Mouse (Mus musculus): Measurements from ENCODE around the gene Ptgdr2. TPM values are rescaled to one million over a fixed set of nuclear protein-coding genes. Genes with fewer than 3 reads are reported as not detected.
A peak's percentile ranks its signal among the peaks of the same experiment; 100 is the strongest.

Ptgdr2 gene
- under 1 TPM in 1 of 4 experiments, not detected in 3; 0.19 TPM for total RNA-seq (2022)

DNA sequence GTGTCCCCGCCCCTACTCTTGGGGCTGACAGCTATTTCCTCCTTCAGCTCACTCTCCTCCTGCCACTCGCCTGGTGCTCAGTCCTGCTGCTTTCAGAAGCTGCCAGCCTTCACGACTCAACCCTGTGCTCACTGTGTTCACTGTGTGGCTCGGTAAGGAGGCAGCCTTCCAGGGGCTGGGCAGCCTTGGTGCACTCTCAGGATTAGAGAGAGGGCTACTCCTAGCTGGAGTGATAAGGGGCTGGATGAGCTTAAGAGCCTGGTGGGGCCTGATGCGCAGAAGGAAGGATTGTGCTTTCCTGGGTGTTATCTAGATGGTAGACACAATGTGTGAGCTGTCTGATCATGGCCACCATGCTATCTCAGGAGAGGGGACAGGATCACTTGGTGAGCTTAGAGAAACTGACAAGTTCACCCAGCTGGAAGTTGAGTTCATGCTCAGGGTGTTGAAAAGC is at the start of gene Ptgdr2:
Gene Ptgdr2, plus strand, starts transcription at position 51 of the 454 bp plus-strand sequence.
- DNase-seq (ENCODE audit: low spot score): no peak

DNA sequence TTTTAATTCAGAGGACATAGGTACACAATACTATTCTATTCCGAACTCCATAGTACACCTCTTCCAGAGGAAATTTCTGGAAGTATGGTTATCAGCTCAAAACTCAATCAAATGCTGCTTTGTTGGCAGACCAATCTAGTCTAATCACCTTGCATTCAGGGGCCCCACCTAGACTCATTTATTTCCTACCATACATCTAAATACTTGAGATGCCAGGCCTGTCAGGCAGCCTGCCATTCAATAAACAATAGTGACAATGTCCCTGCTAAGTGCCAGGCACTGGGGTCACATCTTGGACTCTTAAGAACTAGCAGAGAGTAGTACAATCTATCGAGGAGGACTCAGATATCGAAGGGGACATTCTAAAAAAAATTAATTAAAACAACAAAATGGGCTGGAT is 44.8 kb upstream of the Ptgdr2 start:
- no peak for DNase-seq (ENCODE audit: low spot score)

DNA sequence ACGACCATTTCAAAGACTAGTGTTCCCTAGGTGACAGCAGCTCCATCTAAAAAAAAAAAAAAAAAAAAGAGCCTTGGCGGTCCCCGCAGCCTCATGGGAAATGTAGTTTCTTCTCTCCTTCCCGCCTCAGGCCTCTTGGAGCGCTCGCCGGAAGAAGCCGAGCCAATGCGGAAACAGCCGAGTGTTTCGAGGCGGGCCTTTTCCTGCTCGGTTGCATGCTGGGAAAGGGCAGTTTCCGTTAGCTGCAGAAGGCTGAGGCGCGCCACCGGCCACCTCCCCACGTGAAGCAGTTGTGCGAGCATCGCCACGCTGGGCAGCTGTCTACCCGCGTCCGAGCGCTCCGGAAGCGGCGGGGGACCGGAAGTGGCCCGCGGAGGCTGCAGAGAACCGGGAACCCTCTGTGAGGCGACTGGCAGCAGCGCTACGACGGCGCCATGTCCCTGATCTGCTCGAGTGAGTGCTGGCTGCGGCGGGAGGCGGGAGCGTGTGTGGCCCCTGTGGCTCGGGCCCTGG is 41.9 kb upstream of the Ptgdr2 start, which contains the start of gene Prpf19:
Gene Prpf19, plus strand, starts transcription at position 216 of the 513 bp plus-strand sequence.
- DNase-seq (ENCODE audit: low spot score): peak; percentile 97

DNA sequence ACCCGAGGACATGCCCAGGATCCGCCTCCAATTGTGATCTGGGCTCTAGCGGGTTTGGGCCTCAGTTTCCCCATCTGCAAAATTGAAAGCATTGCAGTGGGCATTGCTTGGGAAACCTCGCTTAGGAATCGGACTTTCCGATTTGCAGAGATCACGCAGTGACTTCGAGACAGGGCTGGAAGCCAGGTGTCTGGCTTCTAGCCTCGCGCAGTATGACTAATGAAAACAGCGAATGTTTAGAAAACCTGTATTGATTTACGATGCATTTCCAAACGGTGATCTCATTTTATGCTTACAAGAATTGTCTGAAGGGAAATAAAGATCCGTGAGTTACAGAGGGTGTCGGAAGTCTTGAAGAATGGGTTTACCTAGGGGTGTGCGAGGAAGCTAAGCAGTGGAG is 41.3 kb upstream of the Ptgdr2 start:
- no peak for DNase-seq (ENCODE audit: low spot score)

DNA sequence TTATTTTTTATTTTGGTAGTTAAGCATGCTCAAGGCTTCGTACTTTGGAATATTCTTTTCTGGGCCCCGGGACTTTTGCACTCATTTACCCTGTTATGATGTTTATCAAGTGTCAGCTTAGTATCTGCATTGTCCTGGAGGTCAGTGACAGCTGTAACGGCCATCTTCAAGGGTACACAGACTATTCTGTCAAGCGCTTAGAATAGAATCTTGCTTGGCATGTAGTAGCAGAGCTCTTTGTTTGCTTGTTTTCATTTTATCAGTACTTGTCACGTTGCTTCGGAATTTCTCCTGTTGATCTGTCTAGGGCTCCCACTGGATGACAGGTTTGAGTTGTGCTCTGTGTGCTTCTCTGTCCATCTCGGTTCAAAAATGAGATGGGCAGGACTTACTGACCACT is 40.1 kb upstream of the Ptgdr2 start:
- DNase-seq (ENCODE audit: low spot score): no peak

DNA sequence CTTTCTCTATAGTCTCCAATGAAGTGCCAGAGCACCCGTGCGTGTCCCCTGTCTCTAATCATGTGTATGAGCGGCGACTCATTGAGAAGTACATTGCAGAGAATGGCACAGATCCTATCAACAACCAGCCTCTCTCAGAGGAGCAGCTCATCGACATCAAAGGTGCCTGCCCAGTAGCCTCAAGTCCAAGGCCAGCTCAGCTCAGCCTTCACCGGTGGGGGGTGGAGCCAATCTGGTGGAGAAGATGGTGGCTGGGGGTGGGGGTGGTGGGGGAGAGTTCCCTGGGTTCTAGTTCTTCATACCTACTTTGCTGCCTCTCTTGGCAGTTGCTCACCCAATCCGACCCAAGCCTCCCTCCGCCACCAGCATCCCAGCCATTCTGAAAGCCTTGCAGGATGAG is 39.5 kb upstream of the Ptgdr2 start:
- DNase-seq (ENCODE audit: low spot score): no peak

DNA sequence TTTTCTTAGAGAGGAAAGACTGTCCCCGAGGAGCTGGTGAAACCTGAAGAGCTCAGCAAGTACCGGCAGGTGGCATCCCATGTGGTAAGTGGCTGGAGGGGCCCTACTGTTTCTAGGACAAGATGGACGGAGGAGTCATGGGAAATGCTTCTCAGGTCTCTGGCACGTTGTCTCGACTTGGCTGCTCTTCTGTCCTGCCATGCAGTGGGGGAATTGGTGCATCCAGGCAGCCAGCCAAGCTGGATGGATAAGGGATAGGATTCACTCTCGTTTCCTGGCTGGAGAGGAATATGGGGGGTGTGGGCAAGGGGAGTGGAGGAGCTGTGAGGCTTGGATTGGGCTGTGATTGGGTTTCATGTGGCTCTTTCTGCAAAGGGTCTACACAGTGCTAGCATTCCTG is 36.6 kb upstream of the Ptgdr2 start:
- peak; percentile 50 for DNase-seq (ENCODE audit: low spot score)

DNA sequence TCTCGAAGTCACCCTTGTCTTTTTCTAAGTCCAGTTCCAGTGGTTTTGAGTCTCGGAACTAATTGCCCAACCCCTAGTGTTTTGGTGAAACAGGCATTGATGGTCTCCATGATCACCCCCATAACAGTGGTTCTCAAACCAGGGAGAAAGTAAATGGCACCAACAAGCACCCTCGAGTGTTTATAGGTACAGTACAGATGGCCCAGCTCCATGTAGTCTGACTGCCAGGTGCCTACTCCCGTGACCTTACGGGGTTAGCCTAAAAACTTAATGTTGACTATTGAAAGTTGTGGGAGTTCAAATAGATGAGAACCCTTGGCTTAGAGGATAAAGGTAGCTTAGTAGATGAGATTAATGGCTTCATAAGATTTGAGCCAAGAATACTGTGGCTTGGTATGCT is 35.9 kb upstream of the Ptgdr2 start:
- no peak for DNase-seq (ENCODE audit: low spot score)

DNA sequence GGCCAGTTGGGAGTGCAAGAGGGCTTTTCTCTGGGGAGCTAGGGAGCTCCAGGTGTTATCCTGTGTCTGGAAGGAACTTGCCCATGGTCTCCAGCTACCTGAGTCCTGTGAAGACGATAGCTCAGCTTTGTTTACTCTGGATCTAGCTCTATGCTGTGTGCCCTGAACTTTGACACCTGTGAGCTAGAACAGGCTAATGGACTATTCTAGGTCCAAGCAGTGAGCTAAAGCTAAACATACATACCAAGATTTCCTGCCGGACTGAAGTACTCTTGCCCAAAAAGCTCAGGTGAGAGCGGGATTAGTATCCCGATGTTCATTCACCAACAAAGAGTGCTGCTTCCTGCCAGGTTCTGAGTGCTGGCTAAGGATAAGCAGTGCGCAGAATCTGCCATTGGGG is 32.4 kb upstream of the Ptgdr2 start:
- no peak for DNase-seq (ENCODE audit: low spot score)

DNA sequence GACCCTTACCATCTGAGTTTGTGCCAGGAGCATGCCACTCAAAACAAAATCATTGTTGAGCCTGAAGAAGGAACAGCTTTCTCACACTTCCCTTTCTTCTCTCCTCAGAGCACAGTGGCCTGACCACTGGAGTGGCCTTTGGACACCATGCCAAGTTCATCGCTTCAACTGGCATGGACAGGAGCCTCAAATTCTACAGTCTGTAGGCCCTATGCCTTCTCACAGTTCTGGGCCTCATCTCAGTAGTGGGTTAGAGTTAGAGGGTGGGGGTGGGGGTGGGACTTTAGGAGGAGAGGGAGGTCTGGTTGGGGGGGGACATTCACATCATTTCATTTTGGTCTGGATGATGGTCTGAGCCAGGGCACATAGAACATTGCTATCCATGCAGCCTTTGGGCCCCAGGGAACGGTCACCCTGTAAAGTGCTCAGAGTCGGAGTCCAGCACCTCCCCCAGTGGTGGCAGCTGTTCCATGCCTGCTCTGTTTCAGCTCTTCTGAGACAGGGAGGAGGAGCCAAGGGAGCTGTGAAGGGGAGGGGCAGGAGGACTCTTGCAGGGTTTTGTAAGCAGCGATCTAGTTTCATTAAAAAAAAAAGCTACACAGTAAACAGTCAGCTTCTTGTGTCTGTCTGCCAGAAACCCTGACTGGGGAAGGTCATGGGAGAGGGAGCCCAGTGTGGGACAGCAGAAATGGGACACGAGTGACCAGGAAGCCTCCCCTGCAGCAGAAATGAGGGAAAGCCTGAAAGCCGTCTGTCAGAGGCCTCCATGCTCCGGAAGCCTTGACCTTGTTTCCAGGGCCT is 31.8 kb upstream of the Ptgdr2 start:
- DNase-seq (ENCODE audit: low spot score): peak; percentile 76

DNA sequence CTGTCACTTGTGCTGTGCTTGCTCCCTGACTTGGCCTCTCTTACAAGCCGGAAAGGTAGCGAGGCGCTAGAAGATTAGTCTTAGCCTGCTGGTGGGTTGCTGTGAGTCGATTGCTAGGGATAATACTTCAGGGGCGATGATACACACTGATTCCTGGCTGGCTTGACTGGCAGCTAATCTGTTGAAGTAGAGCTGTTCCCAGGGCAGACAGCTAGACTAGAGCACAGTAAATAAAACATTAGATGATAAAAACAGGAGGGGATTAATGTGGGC is 31.3 kb upstream of the Ptgdr2 start:
- no peak for DNase-seq (ENCODE audit: low spot score)

DNA sequence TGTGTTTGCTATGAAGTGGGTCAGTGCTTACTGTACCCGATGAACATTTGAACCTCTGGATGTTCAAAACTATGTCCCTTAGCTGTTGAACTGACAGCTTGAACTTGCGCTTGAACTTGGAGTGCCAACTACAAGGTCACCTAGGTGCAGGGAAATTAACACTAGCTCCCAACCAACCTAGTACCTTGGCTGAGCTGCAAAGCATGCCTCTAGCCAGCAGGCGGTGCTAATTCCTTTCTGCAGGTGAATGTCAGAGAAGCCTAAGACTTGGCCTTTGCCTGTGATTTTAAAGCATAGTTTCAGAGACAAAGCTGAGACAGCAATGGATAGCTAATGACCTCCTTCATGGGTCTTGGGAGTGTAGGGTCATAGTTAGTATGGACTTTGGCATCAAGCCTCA is 29.1 kb upstream of the Ptgdr2 start:
- DNase-seq (ENCODE audit: low spot score): no peak

DNA sequence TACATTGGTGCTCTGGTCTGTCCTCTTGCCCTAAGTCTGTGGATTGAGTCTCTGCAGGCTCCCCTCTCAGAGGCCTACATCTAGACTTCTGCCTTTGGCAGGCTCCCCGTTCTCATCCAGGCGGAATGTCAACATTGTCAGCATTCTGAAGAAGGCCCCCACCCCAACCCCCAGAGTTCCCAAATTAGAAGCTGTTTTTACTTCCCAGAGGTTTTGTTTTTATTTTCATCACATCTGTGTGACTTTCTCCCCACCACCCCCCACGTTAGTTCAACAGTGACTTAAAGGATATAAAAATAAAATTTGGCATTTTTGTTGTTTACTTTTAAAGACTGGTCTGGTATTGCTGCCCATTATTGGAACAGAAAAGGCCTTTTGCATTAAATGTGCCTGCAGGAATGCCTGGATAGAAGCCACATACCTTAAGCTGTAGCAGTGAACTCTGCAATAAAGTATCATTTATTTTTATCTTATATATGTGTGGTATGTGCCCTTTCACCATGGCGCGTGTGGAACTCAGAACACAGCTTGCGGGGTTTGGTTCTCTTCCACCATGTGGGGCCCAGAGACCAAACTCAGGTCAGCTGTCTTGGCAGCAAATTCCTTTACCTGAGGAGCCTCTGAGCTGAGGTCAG is 27.8 kb upstream of the Ptgdr2 start:
- DNase-seq (ENCODE audit: low spot score): no peak

DNA sequence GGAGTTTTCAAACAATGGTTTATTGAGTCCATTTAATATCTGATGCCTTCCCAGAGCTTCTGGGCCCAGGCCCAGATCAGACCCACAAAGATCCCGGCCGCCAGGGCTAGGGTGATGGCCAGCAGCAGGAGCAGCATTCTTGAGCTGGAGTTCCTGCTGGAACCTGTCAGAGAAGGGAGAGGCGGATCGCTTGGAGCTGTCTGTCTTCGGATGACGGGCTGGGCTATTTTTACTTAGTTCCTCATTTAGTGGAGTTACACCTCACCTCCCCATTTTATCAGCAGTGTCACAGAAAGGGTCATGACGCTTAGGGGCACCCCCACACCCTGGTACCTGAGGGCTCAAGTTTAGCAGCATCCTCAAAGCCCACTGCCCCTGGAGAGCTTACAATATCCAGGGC is 22.7 kb upstream of the Ptgdr2 start:
- DNase-seq (ENCODE audit: low spot score): no peak

DNA sequence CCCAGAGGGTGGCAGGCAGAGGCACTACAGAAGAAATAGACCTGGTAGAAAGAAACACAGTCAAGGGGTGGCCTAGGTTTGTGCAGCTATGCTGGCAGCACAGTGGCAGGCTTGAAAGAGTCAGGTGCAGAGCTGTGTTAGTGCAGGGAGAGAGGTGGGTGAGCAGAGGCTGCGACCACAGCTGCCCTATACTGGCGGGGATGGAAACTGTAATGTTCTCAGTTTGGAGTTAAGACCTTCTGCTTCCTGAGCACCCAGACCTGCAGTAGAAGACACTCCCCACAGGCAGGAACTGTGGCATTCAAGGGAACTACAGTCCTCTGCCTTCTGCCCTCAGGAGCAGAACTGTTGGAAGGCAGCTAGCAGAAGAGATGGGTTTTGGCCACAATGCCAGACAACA is 22.1 kb upstream of the Ptgdr2 start:
- no peak for DNase-seq (ENCODE audit: low spot score)

DNA sequence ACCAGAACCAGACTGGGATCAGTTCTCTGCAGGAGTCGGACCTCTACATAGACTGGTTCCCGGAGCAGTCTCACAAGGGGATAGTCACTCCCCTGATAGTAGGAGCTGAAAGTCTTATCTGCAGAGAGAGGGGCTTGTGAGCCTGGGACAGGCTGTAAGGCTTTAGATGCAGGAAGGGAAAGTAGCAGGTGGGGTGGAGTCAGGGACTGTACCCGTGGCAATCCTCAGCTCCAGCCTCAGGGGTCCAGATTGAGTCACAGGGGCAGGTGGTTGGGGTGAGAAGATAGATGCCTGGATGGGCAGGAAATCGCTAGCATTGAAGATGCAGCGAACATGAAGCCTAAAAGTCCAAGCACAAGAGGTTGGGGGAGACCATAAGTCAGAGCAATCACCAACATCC is 20.5 kb upstream of the Ptgdr2 start:
- no peak for DNase-seq (ENCODE audit: low spot score)

DNA sequence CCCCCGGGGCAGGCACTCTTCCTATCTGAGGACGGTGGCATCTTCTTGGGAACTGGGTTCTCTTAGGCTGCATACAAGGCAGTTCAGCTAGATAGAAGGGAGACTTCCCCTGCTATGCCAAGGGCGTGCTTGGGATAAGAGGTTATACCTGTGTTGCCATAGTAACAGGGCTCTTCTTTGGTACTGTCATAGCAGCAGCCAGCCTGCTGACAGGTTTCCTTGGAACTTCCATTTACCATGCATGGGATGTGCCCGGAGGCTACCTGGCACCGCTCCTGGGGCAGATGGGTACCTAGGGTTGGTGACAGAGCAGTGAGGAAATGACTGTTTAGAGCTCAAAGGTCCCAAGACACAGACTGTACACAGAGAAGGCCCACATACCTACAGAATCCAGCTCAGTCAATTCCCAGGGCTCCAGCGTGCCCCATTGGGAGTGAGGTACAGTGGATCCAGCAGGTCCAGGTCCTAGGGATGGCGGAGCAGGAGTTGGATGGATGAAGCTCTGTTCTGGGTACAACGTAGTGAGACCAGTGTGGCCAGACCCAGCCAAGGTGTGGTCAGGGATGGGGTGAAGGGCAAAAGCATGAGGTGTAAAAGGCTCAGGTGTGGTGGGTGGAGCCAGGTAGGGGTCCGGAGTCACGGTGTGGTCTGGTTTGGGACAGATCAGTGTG is 18.5 kb upstream of the Ptgdr2 start:
- DNase-seq (ENCODE audit: low spot score): no peak

DNA sequence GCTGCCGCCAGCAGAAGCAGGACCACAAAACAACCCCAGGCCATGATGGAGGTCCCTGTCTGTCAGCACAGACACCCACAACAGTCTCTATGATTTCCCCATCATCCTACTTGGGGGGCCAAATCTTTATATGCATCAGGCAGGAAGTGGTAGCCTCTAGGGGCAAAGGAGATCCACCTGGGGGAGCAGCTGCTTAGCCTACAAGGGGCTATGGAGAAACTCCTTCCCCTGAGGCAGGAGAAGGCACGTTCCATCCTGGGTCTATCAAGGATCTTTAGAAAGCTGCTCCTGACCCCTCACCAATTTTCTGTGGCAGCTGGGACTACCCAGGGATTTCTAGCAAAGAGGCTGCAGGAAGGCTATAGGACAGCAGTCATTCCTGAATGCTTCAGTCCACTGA is 16.4 kb upstream of the Ptgdr2 start, which contains the start of gene Zp1:
Gene Zp1, minus strand, starts transcription at position 101 of the 400 bp plus-strand sequence.
- DNase-seq (ENCODE audit: low spot score): no peak

DNA sequence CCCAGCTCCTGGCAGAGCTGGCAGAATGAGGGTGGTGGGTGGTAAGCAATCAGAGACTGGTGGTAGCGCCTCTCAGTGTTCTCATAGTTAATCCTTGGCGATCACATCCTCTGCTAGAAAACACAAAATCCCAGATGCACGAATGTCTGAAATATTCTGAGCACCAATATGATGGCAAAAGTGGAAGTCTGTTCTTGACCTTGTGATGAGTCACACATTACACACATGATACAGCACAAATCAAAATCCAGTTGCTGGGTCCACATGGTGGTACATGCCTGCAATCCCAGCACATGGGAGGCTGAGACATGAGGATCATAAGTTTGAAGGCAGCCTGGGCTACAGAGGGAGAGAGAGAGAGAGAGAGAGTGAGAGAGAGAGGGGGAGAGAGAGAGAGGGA is 15.9 kb upstream of the Ptgdr2 start:
- DNase-seq (ENCODE audit: low spot score): no peak

DNA sequence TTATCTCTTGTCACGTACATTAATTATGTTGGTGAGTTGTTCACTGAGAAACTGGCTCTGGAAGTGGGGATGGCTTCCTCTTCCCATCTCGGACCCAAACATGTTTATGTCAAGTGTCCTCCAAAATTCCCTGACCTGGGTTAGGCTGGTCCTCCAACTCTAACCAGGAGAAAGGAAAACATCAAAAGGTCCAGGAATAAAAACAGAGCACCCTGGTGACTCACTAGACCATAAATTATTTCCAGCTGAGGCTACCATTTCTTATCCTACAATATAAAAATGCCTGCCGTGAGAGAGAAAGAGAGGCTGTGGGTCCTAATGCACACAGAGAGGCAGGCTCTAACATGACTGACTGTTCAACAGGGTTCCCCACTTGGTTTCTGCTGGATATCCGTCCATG is 12.7 kb upstream of the Ptgdr2 start:
- DNase-seq (ENCODE audit: low spot score): no peak

DNA sequence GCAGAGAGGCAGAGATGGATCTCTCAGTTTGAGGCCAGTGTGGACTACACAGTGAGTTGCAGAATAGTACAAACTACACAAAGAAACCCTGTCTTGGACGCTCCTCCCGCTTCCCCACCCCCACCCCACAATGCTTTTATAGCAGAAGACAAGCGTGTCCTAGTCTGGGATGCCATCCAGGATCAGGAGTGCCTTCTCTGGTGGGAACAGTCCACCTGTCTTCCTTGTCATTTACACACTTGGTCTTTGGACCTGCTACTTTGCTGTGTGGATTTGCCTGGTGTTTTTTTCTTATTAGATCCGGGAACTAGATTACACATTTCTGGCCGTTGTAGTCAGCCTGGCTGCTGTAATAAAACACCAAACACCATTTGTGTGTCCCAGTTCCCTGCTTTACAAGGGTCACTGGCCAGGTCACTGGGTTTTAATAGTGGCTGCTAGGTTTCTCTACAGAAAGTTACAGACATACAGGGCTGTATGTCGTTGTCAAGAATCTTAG is 10.8 kb upstream of the Ptgdr2 start:
- no peak for DNase-seq (ENCODE audit: low spot score)

DNA sequence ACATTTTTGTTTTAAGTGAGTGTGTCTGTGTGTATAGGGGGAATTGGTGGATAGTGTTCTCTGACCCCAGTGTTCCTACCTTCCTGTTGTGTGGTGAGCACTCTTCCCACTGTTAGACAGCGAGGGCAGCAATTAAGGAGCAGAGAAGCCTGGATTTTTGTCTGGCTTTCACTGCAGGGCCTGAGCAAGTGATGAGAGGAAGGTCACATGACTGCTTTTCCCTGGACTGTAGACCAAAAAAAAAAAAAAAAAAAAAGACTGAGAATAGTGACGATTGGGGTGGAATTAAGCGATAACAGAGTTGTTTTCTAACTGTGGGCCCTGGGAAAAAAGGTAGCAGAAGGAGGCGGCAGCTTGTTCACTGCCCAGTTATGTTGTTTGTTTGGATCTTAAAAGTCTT is 10.3 kb upstream of the Ptgdr2 start:
- no peak for DNase-seq (ENCODE audit: low spot score)

DNA sequence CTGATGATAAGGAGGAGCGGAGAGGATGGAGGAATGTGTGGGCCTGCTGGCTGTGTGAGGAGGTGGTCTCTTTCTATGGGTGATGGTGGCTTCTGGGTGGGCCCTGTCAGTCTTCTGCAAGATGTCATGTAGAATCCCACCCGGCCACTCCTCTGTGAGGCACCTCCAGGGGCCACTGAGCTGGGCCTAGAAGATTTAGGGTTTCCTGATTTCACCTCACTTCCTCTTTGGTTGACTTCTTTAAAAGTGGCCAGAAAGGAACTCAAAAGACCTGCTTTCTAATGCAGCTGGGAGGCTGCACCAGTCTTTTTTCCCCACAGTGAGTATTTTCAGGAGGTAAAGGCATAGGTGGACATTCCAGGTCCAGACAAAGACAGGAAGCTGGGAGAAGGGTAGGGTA is 6.3 kb upstream of the Ptgdr2 start:
- DNase-seq (ENCODE audit: low spot score): no peak
